Mouse (Mus musculus): ENCODE measurements at regions not wholly inside any gene's neighbourhood (a gene's known extent, or its start where the extent isn't known, plus 50 kb on each side); places are given as distances from the start of the nearest gene placed in this dataset.

DNA sequence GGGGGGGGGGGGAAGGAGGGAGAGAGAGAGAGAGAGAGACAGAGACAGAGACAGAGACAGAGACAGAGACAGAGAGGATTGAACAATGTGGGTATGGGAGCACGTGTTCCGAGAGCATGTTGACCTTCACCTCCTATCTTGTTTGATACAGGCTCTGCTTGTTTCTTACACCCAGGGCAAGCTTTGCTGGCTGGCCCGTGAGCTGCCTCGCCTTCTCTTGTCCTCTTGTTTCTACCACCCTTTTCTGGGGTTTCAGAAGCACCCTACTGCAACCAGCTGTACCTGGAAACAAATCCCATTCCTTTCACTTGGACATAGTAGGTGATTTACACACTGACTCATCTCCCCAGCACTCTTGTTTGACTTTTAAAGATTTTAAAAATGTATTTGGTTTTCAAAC lies 516.0 kb upstream of the Mki67 start:
- TF ChIP-seq CTCF (conservative IDR thresholded peaks at IDR 0.05; ENCODE audit: insufficient read depth, insufficient read length, low read depth, low read length) (no peak), POLR2A (IDR thresholded peaks at IDR 0.05; ENCODE audit: low read depth, low read length) (no peak)
